Mouse (Mus musculus) embryonic facial prominence, embryonic 10.5 days (tissue): ENCODE results near the gene Ivd. TPM values are rescaled to one million over a fixed set of nuclear protein-coding genes. Genes with fewer than 3 reads are reported as not detected.

Experiments
- DNase-seq: peaks from one replicate; pipeline ENCODE4 v3.0.0-alpha.2; 2017; ENCODE audit warnings: low spot score
- H3K27ac ChIP-seq: fragments of 300-500 bp; sonication (generic); replicated peaks from 2 replicates; pipeline ENCODE4 v1.5.1; 2016; ENCODE audit warnings: mild to moderate bottlenecking
- H3K27me3 ChIP-seq: fragments of 300-500 bp; sonication (generic); replicated peaks from 2 replicates; pipeline ENCODE4 v1.6.1; 2016; ENCODE audit warnings: low read depth, mild to moderate bottlenecking; ENCODE audit not compliant: poor library complexity, severe bottlenecking
- H3K36me3 ChIP-seq: fragments of 300-500 bp; sonication (generic); replicated peaks from 2 replicates; pipeline ENCODE4 v1.6.1; 2016; ENCODE audit warnings: mild to moderate bottlenecking, moderate library complexity
- H3K4me1 ChIP-seq: fragments of 300-500 bp; sonication (generic); 2 replicates; pipeline ENCODE4 v1.6.1; 2016
- H3K4me3 ChIP-seq: fragments of 300-500 bp; sonication (generic); 2 replicates; pipeline ENCODE4 v1.5.1; 2016; ENCODE audit warnings: mild to moderate bottlenecking, moderate library complexity
- H3K9me3 ChIP-seq: fragments of 300-500 bp; sonication (generic); 2 replicates; pipeline ENCODE4 v1.6.1; 2016; ENCODE audit warnings: mild to moderate bottlenecking
- WGBS: fragments of 180-500 bp; shearing (Covaris S2); methylation state at CpG from one replicate; pipeline ENCODE4 v1.1.7; 2016; 5-methylcytosine and 5-hydroxymethylcytosine counted together
- polyA plus RNA-seq: library from polyadenylated mRNA; unstranded; fragments of >200 nt; fragmentation: Nextera tagmentation; extraction: Ambion mirVana; gene quantifications from 2 replicates; pipeline ENCODE4 v1.2.1, GENCODE M21; 2016

The Ivd gene
- polyA plus RNA-seq, 1 experiment from 2014 or later, result 74.0 TPM

GRCm38 (mm10) chr2:118846246-118846645, 15.5 kb upstream of the Ivd start:
- Histone ChIP-seq H3K9me3 (no peaks in the 10 kb centered on the region), H3K36me3 (no peaks in the 10 kb centered on the region), H3K27ac (no peak overlapping the region), H3K4me3 (no peak overlapping the region), H3K4me1 (peaks cover 3% of the 10 kb centered on the region; the same call in 1 of the 2 replicates), H3K27me3 (no peaks in the 10 kb centered on the region)
- 61% methylated on average over 7 of the region's 7 CpGs for WGBS
- no peak for DNase-seq

- Histone ChIP-seq H3K27ac (no peak overlapping the region), H3K36me3 (no peaks in the 10 kb centered on the region), H3K4me3 (no peak overlapping the region), H3K27me3 (no peaks in the 10 kb centered on the region), H3K9me3 (no peaks in the 10 kb centered on the region), H3K4me1 (peaks cover 8% of the 10 kb centered on the region; the same call in 1 of the 2 replicates)
- WGBS, result 22% methylated on average over 3 of the region's 3 CpGs
- peak; percentile 32 for DNase-seq
Observed at GRCm38 (mm10) chr2:118851756-118852155, 10.0 kb upstream of the Ivd start.

- Histone ChIP-seq H3K4me3 (peak overlapping the region; percentile 61), H3K4me1 (peaks cover 21% of the 10 kb centered on the region), H3K9me3 (no peaks in the 10 kb centered on the region), H3K36me3 (peaks cover 26% of the 10 kb centered on the region), H3K27ac (peak overlapping the region; percentile 81), H3K27me3 (no peaks in the 10 kb centered on the region)
- no peak for DNase-seq
- WGBS, result 39% methylated on average over 3 of the region's 3 CpGs
Observed at GRCm38 (mm10) chr2:118862340-118862675, 554 bp downstream of the Ivd start.

GRCm38 (mm10) chr2:118870601-118871000, 8.8 kb downstream of the Ivd start:
- WGBS, result 93% methylated on average over 3 of the region's 3 CpGs
- H3K4me1 ChIP-seq, result no peaks in the 10 kb centered on the region
- H3K4me3 ChIP-seq, result no peak overlapping the region
- DNase-seq, result no peak
- H3K36me3 ChIP-seq, result peaks cover 78% of the 10 kb centered on the region
- H3K27me3 ChIP-seq, result no peaks in the 10 kb centered on the region
- no peak overlapping the region for H3K27ac ChIP-seq
- H3K9me3 ChIP-seq, result no peaks in the 10 kb centered on the region

- 80% methylated on average over 1 of the region's 1 CpGs for WGBS
- no peak overlapping the region for H3K27ac ChIP-seq
- H3K36me3 ChIP-seq, result peaks cover 78% of the 10 kb centered on the region
- H3K9me3 ChIP-seq, result no peaks in the 10 kb centered on the region
- no peak for DNase-seq
- H3K27me3 ChIP-seq, result no peaks in the 10 kb centered on the region
- no peak overlapping the region for H3K4me3 ChIP-seq
- H3K4me1 ChIP-seq, result no peaks in the 10 kb centered on the region
Observed at GRCm38 (mm10) chr2:118871032-118871431, 9.3 kb downstream of the Ivd start.

GRCm38 (mm10) chr2:118873018-118873417, 11.3 kb downstream of the Ivd start:
- Histone ChIP-seq H3K27ac (no peak overlapping the region), H3K4me3 (no peak overlapping the region), H3K4me1 (no peaks in the 10 kb centered on the region), H3K36me3 (peaks cover 94% of the 10 kb centered on the region), H3K27me3 (no peaks in the 10 kb centered on the region), H3K9me3 (no peaks in the 10 kb centered on the region)
- DNase-seq, result no peak
- WGBS, result 92% methylated on average over 5 of the region's 5 CpGs

- 90% methylated on average over 6 of the region's 6 CpGs for WGBS
- Histone ChIP-seq H3K36me3 (peaks cover 99% of the 10 kb centered on the region), H3K27me3 (no peaks in the 10 kb centered on the region), H3K27ac (no peak overlapping the region), H3K4me3 (no peak overlapping the region), H3K9me3 (no peaks in the 10 kb centered on the region), H3K4me1 (no peaks in the 10 kb centered on the region)
- no peak for DNase-seq
Observed at GRCm38 (mm10) chr2:118873890-118874430, 12.2 kb downstream of the Ivd start.

- H3K4me1 ChIP-seq, result no peaks in the 10 kb centered on the region
- H3K36me3 ChIP-seq, result peaks cover 92% of the 10 kb centered on the region
- DNase-seq, result no peak
- no peak overlapping the region for H3K27ac ChIP-seq
- H3K27me3 ChIP-seq, result no peaks in the 10 kb centered on the region
- WGBS, result 91% methylated on average over 8 of the region's 8 CpGs
- H3K9me3 ChIP-seq, result no peaks in the 10 kb centered on the region
- no peak overlapping the region for H3K4me3 ChIP-seq
Observed at GRCm38 (mm10) chr2:118875316-118875715, 13.6 kb downstream of the Ivd start.

- Histone ChIP-seq H3K9me3 (no peaks in the 10 kb centered on the region), H3K36me3 (peaks cover 91% of the 10 kb centered on the region), H3K27me3 (no peaks in the 10 kb centered on the region), H3K4me1 (no peaks in the 10 kb centered on the region), H3K4me3 (no peak overlapping the region), H3K27ac (no peak overlapping the region)
- 93% methylated on average over 9 of the region's 9 CpGs for WGBS
- no peak for DNase-seq
Observed at GRCm38 (mm10) chr2:118876453-118876852, 14.7 kb downstream of the Ivd start.

- H3K9me3 ChIP-seq, result no peaks in the 10 kb centered on the region
- H3K4me1 ChIP-seq, result peaks cover 6% of the 10 kb centered on the region
- WGBS, result 84% methylated on average over 4 of the region's 4 CpGs
- H3K27ac ChIP-seq, result no peak overlapping the region
- peaks cover 46% of the 10 kb centered on the region for H3K36me3 ChIP-seq
- no peak for DNase-seq
- peaks cover 24% of the 10 kb centered on the region for H3K27me3 ChIP-seq
- no peak overlapping the region for H3K4me3 ChIP-seq
Observed at GRCm38 (mm10) chr2:118881019-118881418, 19.3 kb downstream of the Ivd start.

GRCm38 (mm10) chr2:118881956-118882355, 20.2 kb downstream of the Ivd start:
- Histone ChIP-seq H3K36me3 (peaks cover 36% of the 10 kb centered on the region), H3K4me3 (no peak overlapping the region), H3K27me3 (peaks cover 33% of the 10 kb centered on the region), H3K27ac (no peak overlapping the region), H3K4me1 (peaks cover 6% of the 10 kb centered on the region), H3K9me3 (no peaks in the 10 kb centered on the region)
- WGBS, result 89% methylated on average over 5 of the region's 5 CpGs
- DNase-seq, result no peak

GRCm38 (mm10) chr2:118882840-118883679, 21.3 kb downstream of the Ivd start:
- H3K4me3 ChIP-seq, result peak overlapping the region; percentile 58
- H3K36me3 ChIP-seq, result peaks cover 25% of the 10 kb centered on the region
- peak; percentile 87 for DNase-seq
- H3K27me3 ChIP-seq, result peaks cover 44% of the 10 kb centered on the region
- H3K9me3 ChIP-seq, result no peaks in the 10 kb centered on the region
- 2% methylated on average over 32 of the region's 32 CpGs for WGBS
- peak overlapping the region; percentile 72 for H3K27ac ChIP-seq
- H3K4me1 ChIP-seq, result peaks cover 12% of the 10 kb centered on the region

GRCm38 (mm10) chr2:118887440-118887839, 25.7 kb downstream of the Ivd start:
- Histone ChIP-seq H3K9me3 (no peaks in the 10 kb centered on the region), H3K27me3 (peaks cover 71% of the 10 kb centered on the region), H3K4me1 (peaks cover 12% of the 10 kb centered on the region), H3K4me3 (no peak overlapping the region), H3K36me3 (no peaks in the 10 kb centered on the region), H3K27ac (no peak overlapping the region)
- 69% methylated on average over 13 of the region's 13 CpGs for WGBS
- no peak for DNase-seq
